Mouse (Mus musculus) midbrain, postnatal 0 days (tissue): ENCODE data around the gene Rin2. TPM values are rescaled to one million over a fixed set of nuclear protein-coding genes. Genes with fewer than 3 reads are reported as not detected.

Source experiments
- ATAC-seq: fragments of 200-750 bp; cut with Nextera tagmentation; 2 replicates; pipeline ENCODE4 v1.8.0; 2017; ENCODE audit warnings: moderate number of reproducible peaks, mild to moderate bottlenecking, moderate TSS enrichment, moderate library complexity; ENCODE audit not compliant: low FRiP score
- DNase-seq: peaks from one replicate; pipeline ENCODE4 v3.0.0-alpha.2; 2015; ENCODE audit warnings: low spot score
- H3K27ac ChIP-seq: fragments of 300-500 bp; sonication (generic); 2 replicates; pipeline ENCODE4 v1.5.1; 2014; ENCODE audit warnings: low read depth, mild to moderate bottlenecking, low read length, mixed read lengths
- H3K27me3 ChIP-seq: fragments of 300-500 bp; sonication (generic); 2 replicates; pipeline ENCODE4 v1.6.1; 2014; ENCODE audit warnings: low read length, control low read depth, mixed read lengths; ENCODE audit not compliant: insufficient read depth
- H3K36me3 ChIP-seq: fragments of 300-500 bp; sonication (generic); 2 replicates; pipeline ENCODE4 v1.6.1; 2014; ENCODE audit warnings: low read length, control low read depth, mixed read lengths; ENCODE audit not compliant: insufficient read depth
- H3K4me1 ChIP-seq: fragments of 300-500 bp; sonication (generic); 2 replicates; pipeline ENCODE4 v1.6.1; 2014; ENCODE audit warnings: mild to moderate bottlenecking, control low read depth, antibody characterized with exemption, low read length, mixed read lengths; ENCODE audit not compliant: insufficient read depth
- H3K4me2 ChIP-seq: fragments of 300-500 bp; sonication (generic); 2 replicates; pipeline ENCODE4 v1.6.1; 2014; ENCODE audit warnings: low read depth, mild to moderate bottlenecking, low read length, mixed read lengths; ENCODE audit not compliant: poor library complexity, severe bottlenecking
- H3K4me3 ChIP-seq: fragments of 300-500 bp; sonication (generic); 2 replicates; pipeline ENCODE4 v1.5.1; 2014; ENCODE audit warnings: low read depth, mild to moderate bottlenecking, low read length, moderate library complexity
- H3K9ac ChIP-seq: fragments of 300-500 bp; sonication (generic); replicated peaks from 2 replicates; pipeline ENCODE4 v1.6.1; 2014; ENCODE audit warnings: mild to moderate bottlenecking, low read length, moderate library complexity, mixed read lengths; ENCODE audit not compliant: poor library complexity, severe bottlenecking
- H3K9me3 ChIP-seq: fragments of 300-500 bp; sonication (generic); 2 replicates; pipeline ENCODE4 v1.6.1; 2016; ENCODE audit warnings: low read length, control low read depth
- CTCF ChIP-seq: IDR thresholded peaks from 2 replicates; pipeline ENCODE4 v1.5.1; 2016; ENCODE audit warnings: antibody characterized with exemption, mild to moderate bottlenecking
- WGBS: fragments of 180-500 bp; shearing (Covaris S2); extraction: QIAGEN DNeasy Blood & Tissue Kit; methylation state at CpG from one replicate; pipeline ENCODE4 v1.1.7; 2014; 5-methylcytosine and 5-hydroxymethylcytosine counted together
- polyA plus RNA-seq: library from polyadenylated mRNA; unstranded; fragments of >200 nt; fragmentation: Nextera tagmentation; extraction: Ambion mirVana; gene quantifications from 2 replicates; pipeline ENCODE4 v1.2.1, GENCODE M21; 2015
- total RNA-seq: library from RNA; depleted of rRNA; stranded (reverse); fragments of >200 nt; gene quantifications from 2 replicates; pipeline ENCODE4 v1.2.3, GENCODE M21; 2014

Gene Rin2
- total and polyA plus RNA-seq, 2 experiments from 2014 or later: 10.5 to 18.0 TPM

DNA sequence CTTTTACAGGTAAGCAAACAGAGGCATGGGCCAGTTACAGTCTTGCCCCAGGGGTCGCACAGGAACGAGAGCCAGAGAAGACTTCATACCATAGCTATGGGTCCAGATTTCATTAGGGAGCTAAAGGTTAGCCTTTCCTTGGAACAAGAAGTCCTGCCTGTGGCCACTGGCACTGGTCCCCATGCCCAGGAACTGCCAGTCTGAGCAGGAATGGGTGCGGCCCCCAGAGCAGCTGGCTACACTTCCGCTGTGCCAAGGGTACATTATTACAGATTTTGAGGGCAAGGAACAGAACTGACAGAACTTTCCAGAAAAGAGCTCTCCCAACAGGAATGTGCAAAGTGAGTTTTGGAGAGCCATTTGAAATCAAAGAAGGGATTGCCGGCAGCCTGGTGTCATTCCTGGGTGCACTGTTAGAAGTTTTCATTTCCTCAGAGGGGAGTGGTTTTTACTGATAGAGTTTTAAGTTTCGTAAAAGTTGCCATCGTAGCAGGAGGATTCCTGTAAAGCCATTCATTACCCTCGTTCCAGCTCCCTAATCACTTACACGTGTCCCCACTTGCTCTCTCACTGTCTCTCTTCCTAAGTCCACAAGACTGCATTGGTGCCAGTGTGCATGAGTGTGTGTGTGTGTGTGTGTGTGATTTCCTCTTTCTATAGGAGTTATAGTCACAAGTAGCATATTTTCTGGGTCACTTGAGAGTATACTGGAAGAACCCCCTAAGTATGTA, 126.5 kb downstream of the Rin2 start:
- Histone ChIP-seq H3K4me3 (no peak overlapping the region), H3K36me3 (no peaks in the 10 kb centered on the region; the same call in 1 of the 2 replicates), H3K4me1 (no peaks in the 10 kb centered on the region), H3K4me2 (no peak overlapping the region), H3K9ac (no peak overlapping the region), H3K9me3 (no peaks in the 10 kb centered on the region), H3K27ac (no peak overlapping the region), H3K27me3 (no peaks in the 10 kb centered on the region)
- WGBS: 84% methylated on average over 9 of the region's 9 CpGs
- DNase-seq (no peak), ATAC-seq (no peak)
- TF ChIP-seq CTCF: no peak

DNA sequence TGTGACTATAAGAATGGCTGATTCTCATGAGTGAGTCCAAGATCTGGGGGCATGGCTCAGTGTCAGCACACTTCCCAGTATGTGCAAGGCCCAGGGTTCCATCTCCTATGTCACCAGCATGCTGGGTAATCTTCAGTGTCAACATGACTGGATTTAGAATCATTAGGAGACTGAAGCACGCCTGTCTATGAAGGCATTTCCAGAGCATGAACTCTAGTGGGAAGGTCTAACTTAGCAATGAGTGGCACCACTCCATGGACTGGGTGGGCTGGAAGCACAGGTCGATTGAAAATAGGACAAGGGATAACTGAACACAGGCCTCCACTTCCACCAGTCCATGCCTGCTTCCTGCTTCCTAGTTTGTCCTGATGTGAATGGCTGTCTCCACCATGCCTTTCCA, 127.6 kb downstream of the Rin2 start:
- no peak overlapping the region for H3K27ac ChIP-seq
- no peaks in the 10 kb centered on the region; the same call in 1 of the 2 replicates for H3K36me3 ChIP-seq
- no peak overlapping the region for H3K4me3 ChIP-seq
- no peaks in the 10 kb centered on the region for H3K4me1 ChIP-seq
- H3K9ac ChIP-seq: no peak overlapping the region
- DNase-seq (no peak), ATAC-seq (no peak)
- H3K27me3 ChIP-seq: no peaks in the 10 kb centered on the region
- H3K4me2 ChIP-seq: no peak overlapping the region
- no peaks in the 10 kb centered on the region for H3K9me3 ChIP-seq
- WGBS: 85% methylated on average over 2 of the region's 2 CpGs
- TF ChIP-seq CTCF: no peak

DNA sequence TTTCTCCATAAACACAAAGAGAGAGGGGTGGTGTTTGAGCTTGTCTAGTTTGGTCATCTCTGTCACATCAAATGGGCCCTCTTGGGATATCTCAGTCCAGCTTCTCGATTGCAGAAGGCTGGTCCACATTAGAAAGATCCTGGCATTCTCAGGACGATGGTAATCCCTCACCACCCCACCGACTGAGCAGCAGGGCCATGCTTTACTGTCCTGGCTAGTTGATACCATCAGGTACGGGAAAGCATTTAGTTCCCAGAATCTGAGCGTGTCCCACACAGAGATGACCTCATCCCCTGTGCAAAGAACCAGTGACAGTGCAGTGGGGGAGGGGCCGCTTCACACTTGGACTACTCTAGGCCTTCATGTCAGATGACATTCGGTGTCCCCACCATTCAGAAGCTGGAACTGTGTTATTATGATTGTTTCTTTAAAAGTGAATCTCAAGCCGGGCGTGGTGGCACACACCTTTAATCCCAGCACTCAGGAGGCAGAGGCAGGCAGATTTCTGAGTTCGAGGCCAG, 128.9 kb downstream of the Rin2 start:
- Histone ChIP-seq H3K4me2 (no peak overlapping the region), H3K36me3 (no peaks in the 10 kb centered on the region; the same call in 1 of the 2 replicates), H3K27me3 (no peaks in the 10 kb centered on the region), H3K4me1 (no peaks in the 10 kb centered on the region), H3K4me3 (no peak overlapping the region), H3K9me3 (no peaks in the 10 kb centered on the region), H3K9ac (no peak overlapping the region), H3K27ac (no peak overlapping the region)
- DNase-seq (no peak), ATAC-seq (no peak)
- WGBS: 89% methylated on average over 10 of the region's 10 CpGs
- no peak for TF ChIP-seq CTCF

DNA sequence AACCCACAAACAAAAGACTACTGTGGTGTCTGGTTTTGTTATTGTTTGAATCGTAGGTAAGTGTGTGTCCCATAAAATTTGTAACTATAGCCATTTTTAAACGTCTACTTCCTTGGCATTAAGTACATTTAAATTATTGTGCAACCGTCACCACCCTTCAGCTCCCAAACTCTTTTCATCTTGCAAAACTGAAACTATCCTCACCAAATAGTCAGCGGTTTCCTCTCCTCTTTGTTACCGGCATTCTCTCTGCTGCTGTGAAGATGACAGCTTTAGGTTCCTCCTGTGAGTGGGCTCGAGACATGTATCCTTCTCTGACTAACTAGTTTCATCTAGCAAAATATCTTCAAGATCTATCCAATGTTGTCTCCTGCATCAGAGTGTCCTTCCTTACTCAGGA, 129.5 kb downstream of the Rin2 start:
- Histone ChIP-seq H3K27ac (no peak overlapping the region), H3K4me2 (no peak overlapping the region), H3K9me3 (no peaks in the 10 kb centered on the region), H3K9ac (no peak overlapping the region), H3K27me3 (no peaks in the 10 kb centered on the region), H3K4me1 (no peaks in the 10 kb centered on the region), H3K4me3 (no peak overlapping the region), H3K36me3 (no peaks in the 10 kb centered on the region; the same call in 1 of the 2 replicates)
- ATAC-seq: no peak
- no peak for DNase-seq
- WGBS: 88% methylated on average over 6 of the region's 6 CpGs
- TF ChIP-seq CTCF: no peak

DNA sequence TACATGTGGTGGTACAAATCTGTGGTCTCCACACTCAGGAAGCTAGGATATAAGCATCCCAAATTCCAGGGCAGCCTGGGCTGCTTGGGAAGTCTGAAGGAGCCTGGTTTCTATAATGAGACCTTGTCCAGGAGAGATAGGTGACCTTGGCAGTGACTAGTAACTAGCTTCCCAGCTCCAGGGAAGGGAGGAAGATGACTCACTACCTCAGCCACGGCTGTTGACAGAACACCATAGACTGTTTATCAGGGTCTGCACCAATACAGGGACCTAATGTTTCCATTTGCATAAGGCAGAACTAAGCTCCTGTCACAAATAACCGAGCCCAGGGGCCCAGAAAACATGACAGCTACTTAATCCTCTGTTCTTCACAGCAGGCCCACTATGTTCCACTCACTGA, 132.3 kb downstream of the Rin2 start:
- WGBS: 42% methylated on average over 2 of the region's 2 CpGs
- no peaks in the 10 kb centered on the region for H3K9me3 ChIP-seq
- H3K4me1 ChIP-seq: no peaks in the 10 kb centered on the region
- no peak overlapping the region for H3K4me3 ChIP-seq
- no peak overlapping the region for H3K27ac ChIP-seq
- no peak for TF ChIP-seq CTCF
- no peak overlapping the region for H3K4me2 ChIP-seq
- H3K9ac ChIP-seq: no peak overlapping the region
- DNase-seq (no peak), ATAC-seq (no peak)
- H3K27me3 ChIP-seq: no peaks in the 10 kb centered on the region
- H3K36me3 ChIP-seq: no peaks in the 10 kb centered on the region; the same call in 1 of the 2 replicates

DNA sequence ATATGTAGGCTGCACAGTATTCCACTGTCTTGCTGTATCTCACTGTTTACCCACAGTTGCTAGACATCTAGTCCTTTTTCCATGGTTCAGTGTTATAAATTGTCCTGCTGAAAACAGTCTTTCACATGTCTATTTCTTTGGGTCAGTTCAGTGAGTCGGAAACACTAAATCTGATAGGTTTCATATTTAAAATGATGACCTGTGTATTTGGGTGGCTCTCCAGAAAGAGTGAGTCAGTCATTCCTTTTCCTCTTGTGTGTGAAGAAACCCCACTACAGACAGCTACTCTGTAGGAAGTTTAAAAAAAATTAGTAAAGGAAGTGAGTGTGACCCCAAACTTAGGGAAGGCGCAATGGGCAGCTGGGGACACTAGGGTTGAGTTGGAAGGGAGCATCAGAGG, 133.2 kb downstream of the Rin2 start:
- H3K9ac ChIP-seq: no peak overlapping the region
- H3K4me3 ChIP-seq: no peak overlapping the region
- H3K27me3 ChIP-seq: no peaks in the 10 kb centered on the region
- no peaks in the 10 kb centered on the region for H3K4me1 ChIP-seq
- 94% methylated on average over 2 of the region's 2 CpGs for WGBS
- H3K9me3 ChIP-seq: no peaks in the 10 kb centered on the region
- no peak overlapping the region for H3K27ac ChIP-seq
- DNase-seq (no peak), ATAC-seq (no peak)
- no peak for TF ChIP-seq CTCF
- H3K36me3 ChIP-seq: no peaks in the 10 kb centered on the region; the same call in 1 of the 2 replicates
- no peak overlapping the region for H3K4me2 ChIP-seq
